Mouse (Mus musculus): ENCODE data around the gene Zfp109.

Zfp109 gene

DNA sequence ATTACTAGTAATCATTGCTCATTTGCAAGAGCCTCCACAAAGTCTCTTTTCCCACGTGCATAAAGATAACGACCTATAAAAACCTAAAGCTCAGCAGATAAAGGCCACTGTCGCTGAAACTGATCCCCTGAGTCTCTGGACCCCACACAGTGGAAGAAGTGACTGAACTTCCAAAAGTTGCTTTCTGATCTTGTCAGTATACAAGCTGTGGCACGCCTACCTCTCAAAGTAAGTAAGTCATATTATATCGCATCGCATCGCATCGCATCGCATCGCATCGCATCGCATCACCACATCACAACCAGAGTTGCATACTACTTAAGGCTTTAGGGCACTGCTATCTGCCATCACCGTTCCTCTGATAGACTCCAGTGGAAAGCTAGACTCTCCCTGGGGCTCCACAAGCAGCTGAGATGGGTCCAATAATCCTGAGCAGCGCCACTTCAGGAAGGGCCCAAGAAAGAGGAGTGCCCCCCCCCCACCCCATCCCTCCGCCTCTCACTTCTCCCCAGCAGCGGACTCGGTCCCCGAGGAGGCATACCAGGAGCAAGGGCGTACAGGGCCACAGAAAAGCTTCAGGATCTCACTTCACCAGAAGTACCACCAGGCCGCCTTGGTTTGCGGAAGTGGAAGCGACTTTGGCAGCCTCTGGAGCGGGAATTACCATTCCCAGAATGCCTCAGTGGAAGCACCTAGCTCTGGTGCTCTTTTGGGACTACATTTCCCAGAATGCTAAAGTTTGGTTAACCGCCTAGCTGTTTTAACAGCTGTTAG, 29.7 kb downstream of the Zfp109 start:
- WGBS: 9% methylated on average over 24 of the region's 24 CpGs

DNA sequence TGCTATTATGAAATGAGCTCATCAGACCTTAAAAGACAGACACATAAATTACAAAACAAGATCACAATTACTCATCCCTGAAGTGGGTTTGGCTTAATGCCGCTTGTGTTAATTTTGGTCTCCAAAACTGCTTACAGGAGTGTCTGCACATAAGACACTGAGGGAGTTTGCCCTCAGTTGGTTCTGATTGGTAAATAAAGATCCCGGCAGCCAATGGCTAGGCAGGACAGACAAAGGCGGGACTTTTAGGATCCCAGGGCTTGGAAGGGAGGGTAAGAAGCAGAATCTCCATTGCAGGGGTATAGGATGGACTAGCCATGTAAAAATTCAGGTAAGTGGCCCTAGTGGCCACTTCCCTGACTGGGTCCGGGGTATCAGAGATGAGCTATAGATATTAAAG, 40.4 kb downstream of the Zfp109 start:
- WGBS: 93% methylated on average over 4 of the region's 4 CpGs

DNA sequence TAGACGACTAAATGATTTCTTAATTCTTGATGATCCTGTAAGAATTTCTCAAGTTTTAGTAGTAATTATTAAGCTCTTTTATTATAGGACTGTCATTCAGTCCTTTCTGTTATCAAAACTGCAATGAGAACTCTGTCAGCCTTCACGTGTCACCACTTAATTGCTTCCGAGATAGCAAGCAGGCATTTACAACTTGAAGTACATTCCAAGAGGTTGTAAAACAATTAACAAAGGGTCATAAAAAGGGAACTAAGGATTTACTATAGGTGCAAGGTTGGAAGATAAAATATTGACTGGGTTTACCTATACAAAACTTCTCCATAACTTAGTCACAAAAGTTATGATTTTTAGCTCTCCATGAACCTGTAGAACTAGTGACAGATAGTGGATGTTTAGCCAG, 44.2 kb downstream of the Zfp109 start:
- WGBS: 96% methylated on average over 3 of the region's 3 CpGs

DNA sequence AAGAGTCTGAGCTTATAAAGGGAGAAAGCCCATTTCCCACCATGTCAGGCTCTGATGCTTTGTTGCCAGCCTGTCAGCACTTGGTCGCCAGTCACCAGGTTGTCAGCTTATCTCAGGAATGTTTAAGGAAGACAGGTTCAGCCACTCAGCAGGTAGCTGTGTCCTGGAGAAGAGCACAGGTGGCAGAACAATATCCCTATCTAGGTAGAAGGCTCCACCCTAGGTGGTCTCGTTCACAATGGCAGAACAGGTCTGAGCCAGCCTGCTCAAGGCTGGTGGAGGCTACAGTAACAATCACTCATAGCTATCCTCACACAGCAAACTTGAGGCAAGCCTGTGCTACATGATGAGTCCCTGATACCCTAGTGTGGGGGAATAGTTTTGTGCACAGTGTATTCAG, 46.0 kb downstream of the Zfp109 start:
- 91% methylated on average over 2 of the region's 2 CpGs for WGBS

DNA sequence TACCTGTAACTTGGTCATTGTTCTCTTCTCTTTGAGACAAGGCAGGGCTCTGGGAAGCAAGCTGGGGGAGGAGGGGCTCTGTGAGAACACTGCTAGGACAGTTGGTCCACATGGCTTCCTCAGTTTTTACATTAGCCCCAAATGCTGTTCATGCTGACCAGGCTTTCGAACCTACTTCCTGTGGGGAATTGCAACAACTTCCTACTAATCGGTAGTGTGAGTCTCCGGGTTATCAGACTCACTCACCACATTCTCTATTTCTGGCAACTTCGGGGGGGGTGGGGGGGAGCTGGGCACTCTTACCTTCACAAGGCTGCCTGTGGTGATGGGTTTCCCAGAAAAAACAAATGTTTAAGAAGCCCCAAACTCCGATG, 47.8 kb downstream of the Zfp109 start:
- 72% methylated on average over 5 of the region's 5 CpGs for WGBS

DNA sequence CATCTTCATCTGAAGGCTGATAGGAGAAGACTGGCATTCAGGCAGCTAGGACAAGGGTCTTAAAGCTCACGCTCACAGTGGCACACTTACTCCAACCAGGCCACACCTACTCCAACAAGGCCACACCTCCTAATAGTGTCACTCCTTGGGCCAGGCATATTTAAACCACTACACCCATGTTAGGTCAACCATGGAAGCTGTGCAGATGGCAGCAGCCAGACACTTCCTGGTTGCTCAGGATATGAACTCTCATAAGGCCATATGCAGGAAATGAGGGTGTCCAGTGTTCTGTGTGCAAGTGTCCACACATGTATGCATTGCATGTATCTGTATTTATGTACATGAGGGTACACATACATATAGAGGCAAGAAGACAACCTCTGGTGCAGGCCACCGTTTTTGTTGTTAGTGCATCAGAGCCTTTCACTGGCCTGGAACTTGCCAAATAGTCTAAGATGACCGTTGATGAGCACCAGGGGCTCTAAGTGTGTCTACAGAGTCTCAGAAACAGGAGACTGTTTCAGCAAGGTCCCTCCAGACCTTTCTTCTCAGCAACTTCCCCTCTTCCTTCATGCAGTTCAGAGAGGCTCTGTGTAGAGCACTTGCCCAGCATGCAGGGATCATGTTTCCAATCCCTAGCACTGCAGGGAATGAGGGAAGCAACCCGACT, 48.3 kb downstream of the Zfp109 start:
- 66% methylated on average over 4 of the region's 4 CpGs for WGBS

DNA sequence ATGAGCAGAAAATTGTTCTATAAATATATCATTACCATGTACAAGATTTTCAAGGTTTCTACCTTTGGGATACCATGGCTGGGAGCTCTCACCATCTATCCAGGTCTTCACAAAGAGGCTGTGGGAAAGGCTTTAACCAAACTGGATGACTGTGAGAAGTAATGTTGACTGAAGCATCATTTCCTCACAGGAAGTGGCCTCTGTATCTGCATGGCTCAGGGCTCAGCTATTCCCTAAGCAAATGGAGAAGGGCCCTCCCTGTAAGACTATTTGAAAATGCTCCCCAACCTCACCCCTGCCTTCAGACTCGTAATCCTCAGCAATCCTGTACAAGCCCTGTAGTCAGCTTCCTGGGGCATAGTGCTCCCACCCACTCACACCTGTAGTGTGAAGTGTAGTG, 49.7 kb downstream of the Zfp109 start:
- 38% methylated on average over 1 of the region's 1 CpGs for WGBS

Measured in cerebral cortex, adult 2 months (tissue).